Mouse (Mus musculus): Measurements from ENCODE around the gene Sh3bgrl2.

DNA sequence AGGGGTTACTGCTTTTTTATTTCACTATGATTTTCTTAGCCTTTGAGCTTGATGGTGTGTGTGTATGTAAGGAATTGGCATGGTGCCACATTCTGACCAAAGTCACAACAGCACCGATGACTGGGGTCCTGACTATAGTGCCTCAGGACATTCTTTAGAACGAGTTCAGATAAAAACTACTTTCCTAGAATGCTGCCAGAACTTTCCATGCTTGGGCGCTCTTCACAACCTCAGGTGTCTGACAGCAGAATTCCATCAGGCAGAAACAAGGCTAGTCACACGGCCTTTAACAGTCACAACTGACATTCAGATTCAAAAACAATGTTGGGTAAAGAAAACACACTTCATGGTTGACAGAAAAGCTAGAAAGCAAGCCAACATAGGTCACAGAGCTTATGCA lies 95.0 kb downstream of the Sh3bgrl2 start:
- TF ChIP-seq CTCF (conservative IDR thresholded peaks at IDR 0.05; ENCODE audit: insufficient read depth, insufficient read length, low read depth, low read length), result no peak
- TF ChIP-seq POLR2A (IDR thresholded peaks at IDR 0.05; ENCODE audit: low read depth, low read length), result no peak
